Mouse (Mus musculus): ENCODE measurements at regions not wholly inside any gene's neighbourhood (a gene's known extent, or its start where the extent isn't known, plus 50 kb on each side); places are given as distances from the start of the nearest gene placed in this dataset.

DNA sequence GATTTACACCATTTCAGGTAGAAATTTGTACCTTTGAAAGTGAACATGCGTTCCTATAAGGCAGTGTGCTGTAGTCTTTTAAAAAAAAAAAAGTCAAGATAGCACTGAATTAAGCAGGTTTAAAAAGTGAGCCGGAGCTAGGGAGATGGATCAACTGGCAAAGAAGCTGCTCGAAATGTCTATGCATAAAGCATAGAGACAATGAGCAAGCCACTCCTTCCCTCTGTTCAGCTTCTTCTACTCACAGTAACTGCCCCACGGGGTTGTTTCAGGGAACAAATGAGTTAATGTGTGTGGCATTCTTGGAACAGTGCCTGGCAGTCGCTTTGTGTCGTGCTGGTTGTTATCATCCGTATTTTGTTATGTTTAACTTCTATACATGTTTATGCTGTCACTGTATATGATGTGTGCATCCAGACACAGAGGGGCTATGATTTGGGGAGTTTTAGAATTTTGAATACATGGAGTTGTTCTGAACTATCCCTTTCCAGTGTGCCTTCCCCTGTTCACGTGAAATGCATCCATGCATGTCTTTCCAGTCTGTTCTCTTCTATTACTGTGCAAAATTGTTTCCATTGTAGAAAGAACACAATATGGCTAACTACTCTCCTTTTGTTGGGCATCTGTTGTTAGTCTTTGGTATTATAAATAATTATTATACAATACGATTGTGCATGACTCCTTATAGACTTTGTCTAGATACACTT, 62.5 kb upstream of the Lnx1 start:
- DNase-seq = no peak

DNA sequence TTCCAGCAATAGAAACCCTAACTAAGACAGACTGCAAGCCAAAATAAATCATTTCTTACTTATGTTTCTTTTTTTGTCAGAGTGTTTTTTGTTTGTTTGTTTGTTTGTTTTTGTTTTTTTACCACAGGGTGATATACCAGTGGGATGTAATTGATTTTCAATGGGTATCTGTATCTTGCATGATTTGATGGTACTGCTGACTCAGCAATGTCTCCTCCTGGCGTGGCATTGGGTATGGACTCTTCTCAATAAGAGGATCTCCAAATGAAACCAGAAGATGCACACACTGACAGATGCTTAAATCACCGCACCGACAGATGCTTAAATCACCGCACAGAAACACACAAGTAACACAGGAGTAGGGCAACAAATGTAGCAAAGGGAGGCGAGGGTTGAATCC, 54.8 kb upstream of the Lnx1 start:
- DNase-seq = no peak

DNA sequence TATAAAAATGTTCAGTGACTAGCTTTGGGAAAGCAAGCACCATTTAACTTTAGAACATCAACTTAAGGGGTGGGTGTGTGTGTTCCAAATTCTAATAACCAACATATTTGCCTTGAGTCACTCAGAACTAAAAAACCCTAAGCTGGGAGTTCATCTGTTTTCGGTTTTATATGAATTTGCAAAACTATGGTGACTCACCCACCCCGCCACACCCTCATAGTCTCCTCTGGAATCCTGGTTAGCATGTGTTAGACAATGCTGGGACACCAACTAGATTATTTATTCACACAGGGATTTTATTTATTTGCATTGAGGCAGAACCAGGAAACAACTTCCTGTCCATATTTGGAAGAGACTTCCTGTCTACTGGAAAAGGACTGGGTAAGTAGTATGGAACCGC, 50.2 kb upstream of the Lnx1 start:
- no peak for DNase-seq
